Mouse (Mus musculus) urinary bladder, adult 2 months (tissue): ENCODE measurements around the gene Gm20388. TPM values are rescaled to one million over a fixed set of nuclear protein-coding genes. Genes with fewer than 3 reads are reported as not detected.
A peak's percentile ranks its signal among the peaks of the same experiment; 100 is the strongest.

ENCODE experiments used
- DNase-seq: peaks from one replicate; pipeline ENCODE4 v3.0.0; 2022; ENCODE audit warnings: low spot score
- polyA plus RNA-seq: library from polyadenylated mRNA; depleted of rRNA; stranded (reverse); fragments of >200 nt; gene quantifications from 2 replicates; pipeline ENCODE4 v1.2.3, GENCODE M21; 2012

The Gm20388 gene
- polyA plus RNA-seq, 1 experiment = 50.2 TPM

DNA sequence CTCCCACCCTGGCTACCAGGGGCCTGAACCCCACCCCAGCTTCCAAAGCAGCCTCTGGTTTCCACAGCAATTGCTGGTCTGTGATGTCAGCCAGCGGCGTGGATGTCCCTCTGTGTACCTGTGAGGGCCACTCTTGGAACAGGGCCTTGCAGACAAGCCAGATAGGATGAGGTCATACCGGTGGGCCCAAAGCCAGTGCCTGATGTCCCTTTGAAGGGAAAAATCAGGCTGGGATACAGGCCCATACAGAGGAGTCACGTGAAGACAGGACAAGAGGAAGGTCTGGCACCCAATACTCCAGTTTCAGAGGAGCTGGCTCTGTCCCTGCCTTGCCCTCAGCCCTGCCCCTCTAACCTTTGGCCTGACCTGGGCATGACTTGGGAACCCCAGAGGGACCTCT, 2289.2 kb downstream of the Gm20388 start:
- no peak for DNase-seq

GRCm38 (mm10) chr8:122211591-122211990, 2300.9 kb downstream of the Gm20388 start:
- DNase-seq = no peak

- no peak for DNase-seq
These were observed 2305.0 kb downstream of the Gm20388 start for GRCm38 (mm10) chr8:122215630-122216029.

GRCm38 (mm10) chr8:122216433-122216832, 2305.8 kb downstream of the Gm20388 start:
- DNase-seq = no peak

DNA sequence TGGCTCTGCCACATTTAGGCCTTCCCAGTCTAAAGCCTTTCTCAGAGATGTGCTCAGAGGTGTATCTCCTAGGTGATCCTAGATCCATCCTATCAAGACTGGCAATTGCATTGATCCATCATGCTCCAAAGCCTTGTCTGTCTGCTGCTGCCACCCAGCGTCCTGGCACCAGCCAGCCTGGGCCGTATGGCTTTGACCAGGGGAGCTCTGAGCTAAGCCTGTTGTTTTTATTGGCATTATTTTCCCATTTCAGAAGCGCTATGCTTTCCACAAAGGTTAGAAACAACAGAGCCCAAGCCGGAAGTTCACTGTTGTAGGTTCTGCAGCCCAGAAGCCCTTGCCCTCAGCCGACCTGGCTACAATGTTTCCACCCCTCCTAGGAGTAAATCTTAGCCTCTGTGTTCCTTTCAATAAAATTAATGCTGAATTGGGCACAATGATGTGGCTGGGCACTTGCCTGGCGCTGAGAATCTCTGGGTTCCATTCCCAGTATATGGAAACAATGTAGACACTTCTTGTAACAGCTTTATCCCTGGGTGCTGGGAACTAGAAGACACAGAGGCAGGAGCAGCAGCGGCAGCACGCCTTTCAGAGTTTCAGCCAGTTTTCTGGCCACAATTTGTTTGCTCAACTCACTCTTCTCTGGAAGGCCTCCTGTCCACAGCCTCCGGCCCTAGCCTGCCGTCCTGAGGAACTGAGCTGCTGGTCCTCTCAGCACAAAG, 2307.0 kb downstream of the Gm20388 start:
- no peak for DNase-seq

DNA sequence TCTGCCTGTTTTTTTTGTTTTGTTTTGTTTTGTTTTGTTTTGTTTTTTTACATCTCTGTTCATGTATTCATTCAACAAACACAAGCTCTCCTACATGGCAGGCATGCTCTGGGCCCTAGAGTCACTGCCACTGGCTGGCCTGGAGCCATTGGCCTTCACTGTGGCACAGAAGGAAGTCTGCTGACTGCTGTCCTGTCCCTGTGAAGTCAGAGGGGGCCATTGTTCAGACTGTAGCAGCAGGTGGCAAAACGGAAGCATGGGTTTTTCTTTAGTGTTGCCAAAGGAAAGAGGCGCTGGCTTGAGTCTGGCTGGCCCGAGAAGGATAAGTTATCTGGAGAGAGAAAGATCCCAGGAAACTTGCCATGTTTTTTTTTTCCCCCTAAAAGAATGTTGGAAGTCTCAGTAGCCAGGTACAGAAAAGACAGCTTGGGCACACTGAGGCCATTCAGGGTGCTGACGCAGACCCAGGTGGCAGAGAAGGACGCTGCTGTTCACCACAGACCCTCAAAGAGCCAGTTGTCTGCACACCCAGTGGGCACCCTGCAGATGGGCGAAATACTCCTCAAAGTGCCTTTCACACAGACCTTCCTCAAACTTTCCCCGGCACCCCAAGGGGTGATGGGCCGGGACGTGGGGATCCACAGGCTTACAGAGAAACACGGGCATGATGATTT, 2313.5 kb downstream of the Gm20388 start:
- no peak for DNase-seq

GRCm38 (mm10) chr8:122224650-122225022, 2314.0 kb downstream of the Gm20388 start:
- DNase-seq = no peak

DNA sequence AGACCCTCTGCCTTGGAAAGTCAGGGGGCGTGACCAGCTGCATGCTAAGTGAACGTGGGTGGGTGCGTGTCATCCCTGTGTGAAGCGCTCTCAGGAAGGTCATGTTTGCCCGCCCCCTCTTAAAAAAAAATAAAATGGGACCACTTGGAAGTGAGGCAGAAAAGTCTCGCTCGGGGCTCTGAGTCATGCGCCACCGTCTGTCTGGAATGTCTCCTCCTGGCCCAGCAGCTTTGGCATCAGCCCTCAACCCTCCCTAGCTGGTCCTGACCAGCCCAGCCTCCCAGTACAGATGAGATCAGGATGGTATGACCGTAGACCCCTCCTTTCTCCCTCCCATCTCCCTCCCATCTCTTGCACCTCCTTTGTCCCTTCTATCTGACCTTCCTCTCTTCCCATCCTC, 2314.8 kb downstream of the Gm20388 start:
- no peak for DNase-seq

DNA sequence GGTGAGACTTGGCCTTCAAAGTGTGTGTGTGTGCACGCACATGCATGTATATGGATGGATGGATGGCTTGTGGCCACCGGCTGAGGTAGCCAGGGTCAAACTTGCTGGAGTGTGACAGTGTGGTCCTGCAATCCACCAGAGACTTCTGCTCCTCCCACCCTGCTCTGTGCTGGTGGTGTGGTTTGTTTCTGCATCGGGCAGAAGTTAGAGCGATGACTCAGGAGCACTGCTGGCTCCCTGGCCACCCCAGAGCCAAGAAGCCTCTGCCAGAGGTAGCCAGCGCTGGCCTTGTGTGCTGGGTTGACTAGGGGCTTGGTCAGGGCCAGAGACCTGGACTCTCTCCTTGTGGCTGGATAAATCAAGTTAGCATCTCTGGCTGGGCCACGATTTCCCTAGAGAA, 2316.7 kb downstream of the Gm20388 start:
- no peak for DNase-seq

DNA sequence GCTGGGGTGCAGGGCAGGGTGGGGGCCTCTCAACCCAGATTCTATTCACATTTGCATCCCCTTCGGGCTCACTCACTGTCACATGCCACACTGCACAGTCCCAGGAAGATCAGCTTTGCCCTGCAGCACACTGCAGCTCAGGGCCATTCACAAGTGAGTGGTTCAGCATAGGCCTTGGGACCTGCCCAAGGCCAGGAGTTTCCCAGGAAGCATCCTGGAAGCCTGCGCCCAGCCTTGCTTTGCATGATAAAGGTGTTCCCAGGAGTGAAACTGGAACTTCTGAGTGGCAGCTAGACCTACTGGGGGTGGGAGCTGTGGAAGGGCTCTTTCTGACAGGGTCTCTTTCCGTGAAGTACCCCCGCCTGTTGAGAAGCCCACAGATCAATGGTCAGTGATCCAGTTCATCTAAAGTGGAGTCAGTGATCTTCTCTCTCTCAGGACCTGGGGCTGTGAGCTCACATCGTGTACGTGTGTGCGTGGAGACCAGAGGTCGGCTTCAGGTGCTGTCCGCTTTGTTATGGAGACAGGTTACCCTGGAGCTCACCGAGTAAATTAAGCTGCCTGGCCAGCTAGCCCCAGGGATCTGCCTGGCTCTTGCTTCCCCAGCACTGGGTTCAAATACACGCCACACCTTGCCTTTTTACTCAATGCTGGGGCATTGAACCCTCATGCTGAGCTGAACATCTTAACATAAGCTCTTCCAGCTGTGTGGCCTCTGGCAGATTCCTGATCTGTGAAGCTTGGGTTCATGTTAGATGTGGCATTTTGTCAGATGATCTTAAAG, 2318.3 kb downstream of the Gm20388 start:
- DNase-seq = no peak

- no peak for DNase-seq
These were observed 2319.4 kb downstream of the Gm20388 start for GRCm38 (mm10) chr8:122229819-122230711.

- peak; percentile 58 for DNase-seq
These were observed 2320.2 kb downstream of the Gm20388 start for GRCm38 (mm10) chr8:122230712-122231337.

DNA sequence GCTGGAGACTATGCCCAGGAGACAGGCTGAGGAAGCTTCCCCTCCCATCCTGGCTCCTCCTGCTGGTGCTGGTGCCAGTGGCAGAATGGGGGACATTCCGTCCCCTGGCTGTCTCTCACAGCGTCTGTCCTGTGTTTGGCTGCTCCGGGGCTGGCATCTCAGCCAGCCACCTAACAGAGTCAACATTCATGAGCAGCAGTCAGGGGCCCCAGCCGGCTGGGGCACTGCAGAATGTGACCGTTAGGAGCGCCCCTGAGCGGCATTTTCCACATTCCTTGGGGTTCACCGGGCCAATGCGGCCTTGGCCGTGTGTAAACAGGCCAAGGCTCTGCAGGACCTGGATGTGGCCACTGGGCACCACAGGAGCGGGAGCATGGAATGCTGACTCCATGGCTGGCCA, 2323.4 kb downstream of the Gm20388 start:
- no peak for DNase-seq

- DNase-seq = no peak
These were observed 2325.9 kb downstream of the Gm20388 start for GRCm38 (mm10) chr8:122236521-122236920.

GRCm38 (mm10) chr8:122238225-122238624, 2327.6 kb downstream of the Gm20388 start:
- no peak for DNase-seq

GRCm38 (mm10) chr8:122238731-122239130, 2328.1 kb downstream of the Gm20388 start:
- no peak for DNase-seq

DNA sequence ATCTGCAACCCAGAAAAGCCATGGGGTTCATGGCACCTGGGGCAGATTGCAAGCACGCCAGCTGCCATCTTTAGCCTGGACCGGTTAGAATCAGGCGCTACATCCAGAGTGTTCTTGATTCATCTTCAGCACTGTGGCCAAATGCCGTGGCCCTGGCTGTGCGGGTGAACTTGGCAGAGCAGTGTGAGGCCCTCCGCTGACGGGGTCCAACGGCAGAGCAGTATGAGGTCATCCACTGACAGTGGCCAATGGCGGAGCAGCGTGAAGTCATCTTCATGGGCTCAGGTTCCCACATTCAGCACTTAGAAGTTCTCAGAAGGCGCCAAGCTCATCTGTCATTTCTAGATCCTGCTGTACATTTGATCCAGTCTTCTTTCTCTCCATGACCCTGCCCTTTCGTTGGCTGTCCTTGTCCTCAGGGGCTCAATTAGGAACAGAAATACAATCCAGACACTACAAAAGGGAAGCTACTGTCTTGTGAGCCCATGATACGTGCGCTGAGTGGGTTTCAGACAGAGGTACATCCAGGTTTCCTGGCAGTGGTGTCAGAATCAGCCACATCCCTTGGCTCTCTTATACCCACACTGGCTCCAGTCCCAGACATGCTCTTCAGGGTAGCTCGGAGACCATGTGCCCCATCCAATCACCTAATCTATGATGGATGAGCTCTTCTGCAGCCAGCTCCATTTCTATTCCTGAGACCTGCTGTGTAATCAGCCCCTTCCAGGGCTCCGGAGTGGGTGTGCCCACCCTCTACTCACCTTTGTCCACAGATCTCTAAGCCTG, 2329.8 kb downstream of the Gm20388 start:
- DNase-seq = no peak

- no peak for DNase-seq
These were observed 2332.7 kb downstream of the Gm20388 start for GRCm38 (mm10) chr8:122243310-122243709.

- no peak for DNase-seq
These were observed 2334.5 kb downstream of the Gm20388 start for GRCm38 (mm10) chr8:122245161-122245560.
